Mouse (Mus musculus): ENCODE measurements at regions not wholly inside any gene's neighbourhood (a gene's known extent, or its start where the extent isn't known, plus 50 kb on each side); places are given as distances from the start of the nearest gene placed in this dataset.

GRCm38 (mm10) chr15:63411771-63412118 lies 433.2 kb downstream of the Gsdmc2 start:
- WGBS, result 93% methylated on average over 3 of the region's 3 CpGs
- Histone ChIP-seq H3K27ac (replicated peaks; ENCODE audit: low read depth, low read length) (no peak overlapping the region), H3K27me3 (ENCODE audit: control insufficient read depth, insufficient read depth, low read length) (no peaks in the 10 kb centered on the region), H3K4me2 (ENCODE audit: low read depth, severe bottlenecking) (no peak overlapping the region), H3K9ac (ENCODE audit: low read length) (no peak overlapping the region), H3K4me1 (ENCODE audit: control insufficient read depth, insufficient read depth, low read length) (no peaks in the 10 kb centered on the region), H3K9me3 (ENCODE audit: control insufficient read depth, low read length) (no peaks in the 10 kb centered on the region), H3K4me3 (ENCODE audit: low read depth, low read length) (no peak overlapping the region), H3K36me3 (ENCODE audit: control insufficient read depth, insufficient read depth, low read length) (no peaks in the 10 kb centered on the region)
- no peak for DNase-seq (ENCODE audit: low spot score)
- ATAC-seq (ENCODE audit: insufficient number of reproducible peaks, low FRiP score, low TSS enrichment, low read depth), result no peak

DNA sequence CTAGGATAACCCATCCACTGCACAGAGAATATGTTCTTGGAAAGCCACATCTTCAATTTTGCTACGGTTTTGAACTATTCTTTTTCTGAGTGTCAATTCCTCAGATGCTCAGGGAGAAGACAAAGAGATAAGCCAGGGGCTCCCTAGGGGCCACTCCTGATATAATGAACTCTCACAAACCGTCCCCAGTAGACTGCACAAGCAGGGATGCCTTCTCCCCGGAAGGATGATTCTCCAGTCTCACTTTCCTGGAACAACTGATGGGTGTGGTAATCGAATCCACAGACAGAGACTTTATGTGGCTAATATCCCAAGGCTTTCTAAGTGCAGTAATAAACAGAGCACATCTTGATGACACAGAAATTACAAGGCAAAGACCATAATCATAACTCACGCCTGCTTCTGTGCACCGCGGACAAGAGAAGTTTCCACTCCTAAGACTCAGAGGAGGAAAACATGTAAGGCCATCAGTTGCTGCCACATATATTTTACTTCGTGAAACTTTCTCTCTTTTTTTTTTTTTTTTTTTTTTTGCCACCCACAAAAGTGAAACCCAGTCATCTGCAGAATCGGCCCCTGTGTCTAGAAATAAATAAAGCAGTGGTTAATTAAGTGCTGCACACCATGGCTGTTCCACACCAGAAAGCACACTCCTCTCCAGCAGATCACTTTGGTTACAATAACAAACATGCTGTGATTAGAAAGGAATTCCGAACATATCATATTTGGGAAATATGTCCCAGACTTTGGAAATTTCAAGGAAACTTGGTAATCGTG lies 433.8 kb downstream of the Gsdmc2 start:
- Histone ChIP-seq H3K27ac (replicated peaks; ENCODE audit: low read depth, low read length) (no peak overlapping the region), H3K4me2 (ENCODE audit: low read depth, severe bottlenecking) (no peak overlapping the region), H3K4me3 (ENCODE audit: low read depth, low read length) (no peak overlapping the region), H3K4me1 (ENCODE audit: control insufficient read depth, insufficient read depth, low read length) (no peaks in the 10 kb centered on the region), H3K9me3 (ENCODE audit: control insufficient read depth, low read length) (no peaks in the 10 kb centered on the region), H3K27me3 (ENCODE audit: control insufficient read depth, insufficient read depth, low read length) (no peaks in the 10 kb centered on the region), H3K36me3 (ENCODE audit: control insufficient read depth, insufficient read depth, low read length) (no peaks in the 10 kb centered on the region), H3K9ac (ENCODE audit: low read length) (no peak overlapping the region)
- ATAC-seq (ENCODE audit: insufficient number of reproducible peaks, low FRiP score, low TSS enrichment, low read depth) (no peak), DNase-seq (ENCODE audit: low spot score) (no peak)
- WGBS, result 82% methylated on average over 11 of the region's 11 CpGs

- H3K9ac ChIP-seq (ENCODE audit: low read length), result no peak overlapping the region
- no peaks in the 10 kb centered on the region for H3K9me3 ChIP-seq (ENCODE audit: control insufficient read depth, low read length)
- no peak overlapping the region for H3K27ac ChIP-seq (replicated peaks; ENCODE audit: low read depth, low read length)
- ATAC-seq (ENCODE audit: insufficient number of reproducible peaks, low FRiP score, low TSS enrichment, low read depth) (no peak), DNase-seq (ENCODE audit: low spot score) (no peak)
- 56% methylated on average over 3 of the region's 3 CpGs for WGBS
- no peaks in the 10 kb centered on the region for H3K4me1 ChIP-seq (ENCODE audit: control insufficient read depth, insufficient read depth, low read length)
- H3K4me3 ChIP-seq (ENCODE audit: low read depth, low read length), result no peak overlapping the region
- no peaks in the 10 kb centered on the region for H3K27me3 ChIP-seq (ENCODE audit: control insufficient read depth, insufficient read depth, low read length)
- no peaks in the 10 kb centered on the region for H3K36me3 ChIP-seq (ENCODE audit: control insufficient read depth, insufficient read depth, low read length)
- no peak overlapping the region for H3K4me2 ChIP-seq (ENCODE audit: low read depth, severe bottlenecking)
These were observed 444.5 kb downstream of the Gsdmc2 start for GRCm38 (mm10) chr15:63400445-63400844.

GRCm38 (mm10) chr15:63400011-63400410 lies 445.0 kb downstream of the Gsdmc2 start:
- H3K9ac ChIP-seq (ENCODE audit: low read length), result no peak overlapping the region
- 85% methylated on average over 1 of the region's 1 CpGs for WGBS
- no peak for DNase-seq (ENCODE audit: low spot score)
- no peaks in the 10 kb centered on the region for H3K27me3 ChIP-seq (ENCODE audit: control insufficient read depth, insufficient read depth, low read length)
- H3K27ac ChIP-seq (replicated peaks; ENCODE audit: low read depth, low read length), result no peak overlapping the region
- H3K4me2 ChIP-seq (ENCODE audit: low read depth, severe bottlenecking), result no peak overlapping the region
- no peaks in the 10 kb centered on the region for H3K36me3 ChIP-seq (ENCODE audit: control insufficient read depth, insufficient read depth, low read length)
- no peaks in the 10 kb centered on the region for H3K4me1 ChIP-seq (ENCODE audit: control insufficient read depth, insufficient read depth, low read length)
- no peaks in the 10 kb centered on the region for H3K9me3 ChIP-seq (ENCODE audit: control insufficient read depth, low read length)
- ATAC-seq (ENCODE audit: insufficient number of reproducible peaks, low FRiP score, low TSS enrichment, low read depth), result no peak
- H3K4me3 ChIP-seq (ENCODE audit: low read depth, low read length), result no peak overlapping the region

DNA sequence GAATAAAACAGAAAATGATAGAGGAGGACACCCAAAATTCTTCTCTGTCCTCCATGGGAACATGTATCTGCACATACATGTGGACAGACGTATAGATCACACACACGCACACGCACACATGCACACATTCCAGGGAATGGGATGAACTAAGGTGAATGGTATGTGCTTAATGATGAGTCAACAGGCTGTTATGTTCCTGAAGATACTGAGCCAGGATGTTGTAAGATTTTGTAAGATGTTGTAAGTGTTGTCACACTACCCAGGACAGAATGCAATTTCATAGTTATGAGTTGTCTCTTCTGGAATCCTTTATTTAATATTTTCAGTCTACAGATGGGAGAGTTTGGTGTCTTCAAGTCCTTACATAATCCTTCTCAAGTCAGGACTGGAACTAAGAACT lies 447.5 kb downstream of the Gsdmc2 start:
- H3K9ac ChIP-seq (ENCODE audit: low read length), result no peak overlapping the region
- no peak for ATAC-seq (ENCODE audit: insufficient number of reproducible peaks, low FRiP score, low TSS enrichment, low read depth)
- H3K4me1 ChIP-seq (ENCODE audit: control insufficient read depth, insufficient read depth, low read length), result no peaks in the 10 kb centered on the region
- no peak overlapping the region for H3K4me3 ChIP-seq (ENCODE audit: low read depth, low read length)
- 94% methylated on average over 3 of the region's 3 CpGs for WGBS
- no peak overlapping the region for H3K4me2 ChIP-seq (ENCODE audit: low read depth, severe bottlenecking)
- H3K9me3 ChIP-seq (ENCODE audit: control insufficient read depth, low read length), result no peaks in the 10 kb centered on the region
- H3K27ac ChIP-seq (replicated peaks; ENCODE audit: low read depth, low read length), result no peak overlapping the region
- no peaks in the 10 kb centered on the region for H3K36me3 ChIP-seq (ENCODE audit: control insufficient read depth, insufficient read depth, low read length)
- no peaks in the 10 kb centered on the region for H3K27me3 ChIP-seq (ENCODE audit: control insufficient read depth, insufficient read depth, low read length)
- DNase-seq (ENCODE audit: low spot score), result no peak

- 85% methylated on average over 2 of the region's 2 CpGs for WGBS
- DNase-seq (ENCODE audit: low spot score), result no peak
These were observed 467.7 kb downstream of the Gsdmc2 start for GRCm38 (mm10) chr15:63377258-63377657.

DNA sequence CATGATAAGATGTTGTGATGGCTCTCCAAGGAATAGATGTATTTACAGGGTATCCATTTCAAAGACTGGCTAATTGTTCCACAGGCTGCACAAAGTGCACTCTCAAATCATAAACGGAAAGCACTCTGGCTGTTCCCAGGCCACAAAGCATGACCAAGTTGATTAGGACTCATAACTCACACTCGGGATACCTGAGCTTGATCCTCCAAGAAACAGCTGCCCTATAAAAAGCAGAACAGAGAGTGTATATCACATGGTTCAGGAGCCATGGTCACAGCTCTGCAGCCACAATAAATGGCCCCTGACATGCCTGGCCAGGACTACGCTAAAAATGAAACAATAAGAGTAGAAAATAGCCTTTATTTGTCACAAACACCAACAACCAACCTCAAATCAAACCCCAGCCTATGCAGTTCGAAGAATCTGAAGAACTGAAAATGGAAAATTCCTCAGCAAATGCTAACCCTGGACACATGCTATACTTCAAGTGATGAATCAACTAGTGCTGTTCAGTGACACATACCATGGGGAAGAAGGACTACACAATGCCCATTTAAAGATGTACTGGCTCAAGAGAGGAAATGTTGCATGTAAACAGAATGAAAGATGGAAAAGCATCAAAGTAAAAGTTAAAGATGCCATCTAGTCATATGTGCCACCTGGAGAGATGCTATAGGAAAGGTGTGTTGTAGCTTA lies 473.5 kb downstream of the Gsdmc2 start:
- Histone ChIP-seq H3K4me3 (ENCODE audit: low read depth, low read length) (no peak overlapping the region), H3K9ac (ENCODE audit: low read length) (no peak overlapping the region), H3K9me3 (ENCODE audit: control insufficient read depth, low read length) (no peaks in the 10 kb centered on the region), H3K4me1 (ENCODE audit: control insufficient read depth, insufficient read depth, low read length) (no peaks in the 10 kb centered on the region), H3K27me3 (ENCODE audit: control insufficient read depth, insufficient read depth, low read length) (no peaks in the 10 kb centered on the region), H3K4me2 (ENCODE audit: low read depth, severe bottlenecking) (no peak overlapping the region), H3K36me3 (ENCODE audit: control insufficient read depth, insufficient read depth, low read length) (no peaks in the 10 kb centered on the region), H3K27ac (replicated peaks; ENCODE audit: low read depth, low read length) (no peak overlapping the region)
- ATAC-seq (ENCODE audit: insufficient number of reproducible peaks, low FRiP score, low TSS enrichment, low read depth), result no peak; the same call in 1 of the 2 replicates
- WGBS, result 61% methylated on average over 4 of the region's 4 CpGs
- DNase-seq (ENCODE audit: low spot score), result no peak

More at GRCm38 (mm10) chr15:63377258-63377657, 467.7 kb downstream of the Gsdmc2 start:
- ATAC-seq (ENCODE audit: insufficient number of reproducible peaks, low FRiP score, low TSS enrichment, low read depth), result no peak
- H3K36me3 ChIP-seq (ENCODE audit: control insufficient read depth, insufficient read depth, low read length), result no peaks in the 10 kb centered on the region
- H3K27me3 ChIP-seq (ENCODE audit: control insufficient read depth, insufficient read depth, low read length), result no peaks in the 10 kb centered on the region
- no peak overlapping the region for H3K27ac ChIP-seq (replicated peaks; ENCODE audit: low read depth, low read length)
- H3K4me3 ChIP-seq (ENCODE audit: low read depth, low read length), result no peak overlapping the region
- no peak overlapping the region for H3K9ac ChIP-seq (ENCODE audit: low read length)
- no peaks in the 10 kb centered on the region for H3K9me3 ChIP-seq (ENCODE audit: control insufficient read depth, low read length)
- no peaks in the 10 kb centered on the region for H3K4me1 ChIP-seq (ENCODE audit: control insufficient read depth, insufficient read depth, low read length)
- no peak overlapping the region for H3K4me2 ChIP-seq (ENCODE audit: low read depth, severe bottlenecking)

- no peak for DNase-seq (ENCODE audit: low spot score)
- H3K36me3 ChIP-seq (ENCODE audit: control insufficient read depth, insufficient read depth, low read length), result no peaks in the 10 kb centered on the region
- H3K4me2 ChIP-seq (ENCODE audit: low read depth, severe bottlenecking), result no peak overlapping the region
- no peak overlapping the region for H3K27ac ChIP-seq (replicated peaks; ENCODE audit: low read depth, low read length)
- no peaks in the 10 kb centered on the region for H3K9me3 ChIP-seq (ENCODE audit: control insufficient read depth, low read length)
- H3K27me3 ChIP-seq (ENCODE audit: control insufficient read depth, insufficient read depth, low read length), result no peaks in the 10 kb centered on the region
- no peak overlapping the region for H3K4me3 ChIP-seq (ENCODE audit: low read depth, low read length)
- no peaks in the 10 kb centered on the region for H3K4me1 ChIP-seq (ENCODE audit: control insufficient read depth, insufficient read depth, low read length)
- ATAC-seq (ENCODE audit: insufficient number of reproducible peaks, low FRiP score, low TSS enrichment, low read depth), result no peak
- WGBS, result 100% methylated on average over 1 of the region's 1 CpGs
- no peak overlapping the region for H3K9ac ChIP-seq (ENCODE audit: low read length)
These were observed 480.5 kb downstream of the Gsdmc2 start for GRCm38 (mm10) chr15:63364473-63364872.
